Mouse (Mus musculus) brain, embryonic 18.5 days (tissue): Measurements from ENCODE around the gene Hmgb3.
A peak's percentile ranks its signal among the peaks of the same experiment; 100 is the strongest.
"Not testable (repeated sequence)": the region's sequence is repeated elsewhere in the genome, so short reads cannot be mapped to it uniquely, and the experiment has no call there.

ENCODE experiments used
- DNase-seq: peaks from one replicate; pipeline ENCODE4 v3.0.0-alpha.2; 2012; ENCODE audit warnings: low read depth, low spot score

Gene Hmgb3

DNA sequence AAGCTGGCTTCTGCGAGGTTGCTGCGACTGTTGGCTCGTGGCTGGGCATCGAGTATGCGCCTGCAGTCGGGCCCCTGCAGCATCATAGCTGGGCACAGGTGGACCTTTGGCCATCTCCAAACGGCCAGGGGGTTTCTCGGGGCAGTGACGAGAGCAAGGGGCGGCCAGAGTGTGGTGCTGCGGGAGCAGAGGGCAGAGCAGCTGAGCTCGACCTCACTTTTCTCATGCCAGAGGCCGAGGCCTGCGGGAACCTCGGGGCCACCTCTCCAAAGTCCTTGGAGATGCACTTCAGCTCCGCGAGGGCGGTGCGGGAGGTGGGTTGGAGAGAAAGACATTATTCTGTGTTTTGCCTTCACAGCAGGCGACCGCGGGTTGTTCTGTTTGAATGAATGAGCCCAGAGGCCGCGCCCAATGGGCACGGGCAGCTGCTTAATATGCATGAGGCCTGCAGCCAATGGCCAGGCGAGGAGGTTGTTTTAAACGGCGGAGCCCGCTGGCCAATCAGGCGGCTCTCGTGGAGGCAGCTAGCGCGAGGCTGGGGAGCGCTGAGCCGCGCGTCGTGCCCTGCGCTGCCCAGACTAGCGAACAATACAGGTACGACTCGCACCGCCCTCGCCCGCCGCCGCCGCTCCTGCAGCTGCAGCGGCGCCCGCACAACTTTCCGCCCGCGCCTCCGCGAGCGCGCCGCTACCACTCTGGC, at the start of gene Hmgb3:
TSS of gene Hmgb3 (plus strand) at position 504 of the 700 bp plus-strand sequence.
- peak; percentile 74 for DNase-seq

GRCm38 (mm10) chrX:71506591-71506990, 49.1 kb upstream of the Hmgb3 start:
- DNase-seq, result not testable (repeated sequence)

DNA sequence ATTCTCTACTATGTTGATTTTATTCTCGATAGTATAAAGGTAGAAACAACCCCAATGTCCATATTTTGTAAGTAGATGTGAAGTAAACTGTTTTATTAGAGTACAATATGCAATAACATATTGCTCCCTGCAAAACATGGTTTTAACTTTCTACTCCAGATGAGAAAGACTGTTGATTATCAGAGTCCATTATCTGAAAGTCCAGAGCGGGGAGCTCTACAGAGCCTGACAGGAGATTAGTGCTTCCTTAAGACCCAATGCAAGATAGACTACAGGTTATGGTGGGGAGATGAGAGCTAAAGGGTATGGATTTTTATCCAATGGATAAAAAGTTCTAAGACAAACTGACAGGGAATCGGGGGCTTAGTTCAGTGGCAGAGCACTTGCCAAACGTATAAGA, 36.5 kb upstream of the Hmgb3 start:
- no peak for DNase-seq

GRCm38 (mm10) chrX:71522889-71523288, 32.8 kb upstream of the Hmgb3 start:
- no peak for DNase-seq

DNA sequence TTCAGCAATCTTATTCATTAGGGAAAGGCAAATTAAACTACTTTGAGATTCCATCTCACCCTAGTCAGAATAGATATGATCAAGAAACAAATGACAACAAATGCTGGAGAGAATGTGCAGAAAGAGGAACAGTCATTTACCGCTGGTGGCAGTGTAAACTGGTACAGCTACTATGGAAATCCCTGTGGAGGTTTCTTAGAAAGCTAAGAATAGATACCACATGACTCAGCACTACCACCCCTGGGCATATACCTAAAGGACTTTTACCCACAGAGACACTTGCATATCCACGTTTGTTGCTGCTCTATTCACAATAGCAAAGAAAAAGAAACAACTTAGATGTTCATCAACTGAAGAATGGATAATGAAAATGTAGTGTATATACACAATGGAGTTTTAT, 31.4 kb upstream of the Hmgb3 start:
- DNase-seq, result no peak

- DNase-seq, result no peak
These were observed 30.0 kb upstream of the Hmgb3 start for GRCm38 (mm10) chrX:71525593-71526299.

DNA sequence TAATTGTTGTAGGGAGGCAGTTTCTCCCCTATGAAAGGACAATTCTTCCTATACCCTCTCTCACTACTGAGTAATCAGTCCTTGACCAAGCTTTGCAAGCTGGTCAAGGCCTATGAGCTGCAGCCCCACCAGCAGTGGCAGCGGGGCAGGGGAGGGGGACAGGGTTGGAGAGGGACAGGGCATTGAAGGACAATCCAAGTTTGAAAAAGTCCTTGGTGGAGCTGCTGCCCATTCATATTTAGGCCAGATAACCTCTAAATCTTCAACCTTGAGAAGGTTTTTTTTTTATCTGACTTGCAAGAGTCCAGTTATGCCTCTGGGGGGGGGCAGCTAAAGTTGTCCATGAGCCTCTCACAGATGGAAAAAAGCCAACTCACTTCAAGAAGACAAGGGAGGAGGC, 28.3 kb upstream of the Hmgb3 start:
- no peak for DNase-seq

- DNase-seq, result no peak
These were observed 27.6 kb upstream of the Hmgb3 start for GRCm38 (mm10) chrX:71528150-71528549.

DNA sequence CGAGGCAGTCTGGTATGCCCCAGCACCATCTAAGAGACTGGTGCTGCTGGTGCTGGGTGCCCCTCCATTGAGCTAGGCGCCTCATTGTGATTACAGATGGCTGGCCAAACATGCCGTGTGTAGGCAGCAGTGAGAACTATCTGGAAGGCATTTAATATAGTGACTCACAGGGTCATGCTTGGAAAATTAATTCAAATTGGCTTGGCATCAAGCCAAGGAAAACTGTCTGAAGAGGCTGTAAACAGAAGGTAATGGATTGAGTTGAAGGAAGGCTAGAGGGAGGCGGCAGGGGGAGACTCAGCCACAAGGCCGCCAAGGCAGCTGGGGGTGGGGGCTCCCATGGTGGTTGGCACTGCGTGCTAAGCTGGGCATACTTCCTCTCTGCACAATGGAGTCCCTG, 27.1 kb upstream of the Hmgb3 start:
- peak; percentile 4 for DNase-seq

GRCm38 (mm10) chrX:71532635-71533034, 23.1 kb upstream of the Hmgb3 start:
- no peak for DNase-seq

DNA sequence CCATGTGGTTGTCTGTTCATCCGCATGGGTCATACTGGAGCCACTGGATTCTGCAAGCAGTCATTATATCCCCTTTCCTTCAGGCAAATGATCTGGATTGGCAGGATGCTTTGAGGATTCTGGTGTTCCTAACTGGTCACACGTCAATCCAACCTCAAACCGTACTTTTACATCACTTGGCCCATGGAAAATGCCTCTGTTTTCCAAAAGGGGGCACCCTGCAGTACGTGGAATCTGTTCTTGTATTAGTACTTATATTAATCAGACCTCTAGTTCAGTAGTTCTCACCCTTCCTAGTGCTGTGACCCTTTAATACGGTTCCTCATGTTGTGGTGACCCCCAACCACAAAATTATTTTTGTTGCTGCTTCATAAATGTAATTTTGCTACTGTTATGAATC, 21.6 kb upstream of the Hmgb3 start:
- DNase-seq, result no peak

GRCm38 (mm10) chrX:71537791-71538190, 17.9 kb upstream of the Hmgb3 start:
- DNase-seq, result no peak

- no peak for DNase-seq
These were observed 14.8 kb upstream of the Hmgb3 start for GRCm38 (mm10) chrX:71540821-71541510.

GRCm38 (mm10) chrX:71544731-71545130, 11.0 kb upstream of the Hmgb3 start:
- DNase-seq, result no peak

GRCm38 (mm10) chrX:71545163-71545562, 10.6 kb upstream of the Hmgb3 start:
- DNase-seq, result no peak

DNA sequence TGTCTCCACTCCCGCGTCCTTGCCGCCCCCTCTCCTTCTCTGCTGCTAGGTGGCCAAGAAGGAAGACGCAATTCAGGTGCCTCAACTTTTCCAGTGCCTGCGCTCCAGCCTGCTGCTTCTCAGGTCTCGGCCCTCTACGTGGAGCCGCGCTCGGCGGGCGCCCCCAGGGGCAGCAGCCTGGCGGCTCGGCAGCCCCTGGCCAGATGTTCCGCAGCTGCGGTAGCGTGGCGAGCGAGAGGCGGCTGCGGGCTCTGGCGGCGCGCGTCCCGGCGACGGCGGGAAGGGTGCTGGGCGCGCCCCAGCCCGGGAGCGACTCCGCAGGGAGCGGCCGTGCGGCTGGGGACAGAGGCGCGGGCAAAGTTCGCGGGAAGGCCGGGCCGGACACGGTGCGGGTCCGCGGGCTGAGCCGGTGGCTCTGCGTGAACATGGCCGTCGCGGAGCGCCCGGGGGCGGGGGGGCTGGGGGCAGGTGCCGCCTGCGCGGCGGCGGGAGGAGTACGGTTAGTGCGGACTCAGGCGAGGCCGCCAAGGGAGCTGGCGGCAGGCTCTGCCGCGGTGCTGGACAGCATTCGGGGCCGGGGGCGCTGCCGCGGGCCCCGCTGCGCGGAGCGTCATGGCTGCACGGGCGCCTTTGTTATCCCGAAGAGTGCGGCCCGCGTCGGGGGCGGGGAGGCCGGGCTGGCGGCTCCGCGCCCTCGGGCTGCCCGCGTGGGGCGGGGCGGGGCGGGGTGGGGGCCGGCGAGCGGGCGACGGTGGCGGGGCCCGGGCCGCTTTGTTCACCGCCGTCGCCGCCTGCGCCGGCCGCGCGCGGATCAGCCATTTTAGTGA, 610 bp downstream of the Hmgb3 start:
- DNase-seq, result no peak

DNA sequence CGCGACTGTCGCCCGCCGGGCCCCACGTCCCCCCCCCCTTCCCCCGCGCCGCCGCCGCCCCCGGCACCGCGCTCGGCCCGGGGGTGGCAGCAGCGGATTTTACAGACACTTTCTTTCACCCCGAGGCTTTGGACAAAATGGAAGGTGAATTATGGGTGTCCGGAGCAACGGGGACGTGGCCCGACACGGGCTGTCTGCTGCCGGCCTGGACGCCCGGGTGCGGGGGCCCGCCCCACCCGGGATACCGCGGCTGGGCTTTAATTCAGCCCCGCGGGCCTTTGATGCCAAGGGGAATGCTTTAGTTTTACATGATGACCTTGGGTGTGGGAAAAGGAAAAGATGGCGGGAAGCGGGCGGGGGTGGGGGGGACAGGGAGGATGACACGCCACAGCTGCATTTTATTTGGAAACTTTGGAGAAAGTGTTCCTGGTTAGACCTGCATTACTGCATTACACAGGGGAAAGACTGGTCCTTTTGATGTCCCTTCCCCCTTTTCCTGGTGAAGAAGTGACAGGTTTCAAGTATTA, 1.3 kb downstream of the Hmgb3 start:
- DNase-seq, result no peak

- no peak for DNase-seq
These were observed 3.6 kb downstream of the Hmgb3 start for GRCm38 (mm10) chrX:71559336-71559735.

DNA sequence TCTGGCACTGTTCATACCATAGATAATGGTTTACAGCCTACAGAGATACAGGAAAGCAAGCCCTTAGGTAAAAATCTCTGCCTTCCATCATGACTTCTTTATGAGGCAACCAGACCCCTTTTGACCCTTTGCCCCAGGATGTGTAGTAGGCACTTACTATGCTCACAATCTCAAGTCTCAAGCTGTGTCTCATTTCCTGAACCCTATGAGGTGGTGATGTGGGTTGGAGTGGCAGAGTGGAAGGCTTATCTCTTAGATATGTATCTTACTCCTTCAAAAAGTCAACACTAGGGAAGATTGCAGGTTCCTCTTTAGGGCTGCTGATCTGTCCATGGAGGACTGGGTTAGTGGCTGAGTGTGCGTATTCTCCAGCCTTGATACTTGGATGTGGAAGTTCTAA, 5.1 kb downstream of the Hmgb3 start:
- no peak for DNase-seq

DNA sequence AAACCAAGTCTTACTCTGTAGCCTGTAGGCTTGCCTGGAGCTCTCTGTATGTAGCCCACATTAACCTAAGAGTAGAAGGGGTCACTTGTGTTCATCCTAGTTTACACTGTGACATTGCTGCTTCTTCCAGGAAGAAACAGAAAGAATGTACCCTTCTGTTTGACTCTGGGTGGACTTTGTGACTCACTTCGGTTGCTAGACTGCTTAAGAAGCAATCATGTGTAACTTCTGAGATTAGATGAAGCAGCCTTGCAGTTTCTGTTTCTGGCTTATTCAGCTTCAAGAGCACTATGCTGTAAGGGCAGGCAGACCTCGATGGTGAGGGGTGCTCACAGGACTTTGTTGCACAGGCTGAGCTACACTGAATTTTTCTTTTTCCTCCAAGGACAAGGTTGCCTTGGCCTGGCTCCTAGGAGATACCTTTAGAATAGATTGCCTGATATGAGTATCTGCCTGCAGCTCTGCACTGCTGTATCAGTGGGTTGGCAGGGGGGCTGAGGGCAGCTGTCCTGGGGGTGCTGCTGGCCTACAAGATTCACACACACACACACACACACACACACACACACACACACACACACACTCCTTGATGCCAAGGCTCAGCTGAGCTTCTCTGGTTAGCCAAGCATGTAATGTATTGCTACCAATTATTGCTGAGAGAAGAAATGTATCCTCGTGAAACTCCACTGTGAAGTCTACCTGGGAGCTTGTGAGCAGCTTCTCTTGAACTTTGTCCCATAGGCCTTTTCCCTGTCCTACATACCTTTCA, 17.6 kb downstream of the Hmgb3 start:
- DNase-seq, result no peak

DNA sequence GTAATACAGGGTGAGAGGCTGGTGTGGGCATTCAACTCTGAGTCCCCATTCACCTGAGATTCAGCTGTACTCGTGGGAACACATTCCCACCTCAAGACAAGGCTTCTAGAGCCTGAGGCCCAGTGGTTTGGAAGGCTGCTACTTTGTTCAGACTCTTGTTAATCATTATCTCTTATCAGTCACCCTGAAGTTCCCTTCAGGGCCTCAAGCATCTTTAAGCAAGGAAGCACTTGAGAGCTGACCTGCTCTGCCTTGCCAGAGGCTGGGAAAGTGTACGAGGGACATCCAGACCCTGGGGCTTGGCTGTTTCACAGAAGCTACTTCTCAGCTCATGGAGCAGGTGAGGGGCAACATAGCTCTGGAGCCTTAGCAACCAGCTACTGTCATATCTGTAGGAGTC, 19.8 kb downstream of the Hmgb3 start:
- DNase-seq, result no peak
